Mouse (Mus musculus): Measurements from ENCODE around the gene Chst8. TPM values are rescaled to one million over a fixed set of nuclear protein-coding genes. Genes with fewer than 3 reads are reported as not detected.
A peak's percentile ranks its signal among the peaks of the same experiment; 100 is the strongest.

Chst8 gene
- polyA plus RNA-seq, 1 experiment from 2014 or later: 14.9 TPM

DNA sequence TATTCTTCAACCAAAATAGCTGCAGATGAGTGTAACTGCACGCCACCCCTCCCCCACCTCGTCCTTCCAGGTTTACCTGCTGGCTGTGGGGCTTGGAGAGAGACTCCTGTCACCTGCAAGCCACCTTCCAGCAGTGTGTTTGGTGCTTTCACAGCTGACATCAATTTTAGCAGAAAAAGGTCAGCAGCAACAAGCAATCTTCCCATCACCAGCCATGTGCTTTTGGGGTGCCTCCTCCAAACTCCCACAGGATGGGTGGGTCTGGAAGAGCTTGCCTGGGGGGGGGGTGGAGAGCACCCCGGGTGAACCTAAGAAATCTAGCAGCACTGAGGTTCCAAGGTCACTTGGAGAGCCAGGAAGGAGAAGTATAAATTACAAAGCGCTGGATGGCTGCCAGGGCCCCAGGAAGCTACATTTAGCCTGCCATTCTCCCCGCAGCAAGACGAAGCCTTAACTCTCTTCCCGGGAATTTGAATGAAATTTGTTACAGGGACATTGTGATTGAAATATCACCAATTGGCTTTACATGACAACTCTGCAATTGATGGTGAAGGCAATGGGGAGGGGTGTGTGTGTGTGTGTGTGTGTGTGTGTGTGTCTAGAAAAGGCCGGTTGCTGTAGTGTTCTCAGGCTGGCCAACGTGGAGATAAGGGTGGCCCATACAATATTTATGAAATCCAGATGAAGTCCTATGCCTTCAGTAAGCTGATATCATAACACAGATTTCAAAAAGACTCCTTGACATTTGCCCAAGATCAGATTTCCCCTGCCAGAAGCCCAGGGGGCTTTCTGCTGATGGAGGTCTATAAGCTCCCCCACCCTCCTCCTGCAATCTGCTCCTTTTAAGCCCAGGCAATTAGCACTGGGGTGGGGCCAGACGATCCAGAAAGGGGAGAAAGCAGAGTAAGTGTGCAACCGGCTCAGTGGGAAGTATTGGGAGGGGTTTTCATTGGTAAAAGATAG is 13.8 kb downstream of the Chst8 start:
- Histone ChIP-seq H3K9me3 (ENCODE audit: control insufficient read depth, low read length) (no peaks in the 10 kb centered on the region), H3K4me2 (ENCODE audit: low read length) (peak overlapping the region; percentile 27), H3K9ac (replicated peaks; ENCODE audit: low read length) (peak overlapping the region; percentile 29; the same call in 1 of the 2 replicates), H3K36me3 (ENCODE audit: control insufficient read depth, insufficient read depth, low read length) (no peaks in the 10 kb centered on the region), H3K27ac (replicated peaks; ENCODE audit: low read depth, low read length) (peak overlapping the region; percentile 72), H3K4me1 (ENCODE audit: control insufficient read depth, insufficient read depth, low read length) (peaks cover 31% of the 10 kb centered on the region), H3K4me3 (replicated peaks; ENCODE audit: low read depth, low read length) (no peak overlapping the region), H3K27me3 (ENCODE audit: control insufficient read depth, insufficient read depth, low read length) (no peaks in the 10 kb centered on the region)
- 10% methylated on average over 11 of the region's 11 CpGs for WGBS
- DNase-seq (peak; percentile 75), ATAC-seq (ENCODE audit: low FRiP score, low TSS enrichment) (peak; percentile 46; the same call in 1 of the 2 replicates)

DNA sequence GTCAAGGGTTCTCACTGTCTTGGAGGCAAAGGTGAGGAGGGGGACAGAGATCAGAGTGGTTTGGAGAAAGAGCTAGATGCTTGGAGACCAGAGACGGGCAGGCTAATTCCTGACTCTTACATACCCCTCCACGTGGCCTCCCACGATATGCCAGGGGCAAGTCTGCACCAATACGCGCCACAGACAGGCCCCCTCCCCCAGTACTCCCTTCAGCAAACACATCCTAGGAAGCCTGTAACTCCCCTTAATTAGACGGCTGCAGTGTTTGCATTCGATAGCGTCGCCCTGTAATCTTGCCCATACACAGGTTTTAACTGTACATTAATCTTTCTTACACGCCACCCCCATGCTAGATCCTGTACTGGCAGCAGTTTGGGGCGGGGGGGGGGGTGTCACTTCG is 14.5 kb downstream of the Chst8 start:
- Histone ChIP-seq H3K4me2 (ENCODE audit: low read length) (peak overlapping the region; percentile 27), H3K4me3 (replicated peaks; ENCODE audit: low read depth, low read length) (no peak overlapping the region), H3K4me1 (ENCODE audit: control insufficient read depth, insufficient read depth, low read length) (peaks cover 31% of the 10 kb centered on the region), H3K27me3 (ENCODE audit: control insufficient read depth, insufficient read depth, low read length) (no peaks in the 10 kb centered on the region), H3K36me3 (ENCODE audit: control insufficient read depth, insufficient read depth, low read length) (no peaks in the 10 kb centered on the region), H3K9me3 (ENCODE audit: control insufficient read depth, low read length) (no peaks in the 10 kb centered on the region), H3K9ac (replicated peaks; ENCODE audit: low read length) (peak overlapping the region; percentile 29), H3K27ac (replicated peaks; ENCODE audit: low read depth, low read length) (peak overlapping the region; percentile 72)
- ATAC-seq (ENCODE audit: low FRiP score, low TSS enrichment) (0 out of 2 replicates have a peak, but pooled peaks have one; percentile 48), DNase-seq (peak; percentile 55)
- 8% methylated on average over 12 of the region's 12 CpGs for WGBS

DNA sequence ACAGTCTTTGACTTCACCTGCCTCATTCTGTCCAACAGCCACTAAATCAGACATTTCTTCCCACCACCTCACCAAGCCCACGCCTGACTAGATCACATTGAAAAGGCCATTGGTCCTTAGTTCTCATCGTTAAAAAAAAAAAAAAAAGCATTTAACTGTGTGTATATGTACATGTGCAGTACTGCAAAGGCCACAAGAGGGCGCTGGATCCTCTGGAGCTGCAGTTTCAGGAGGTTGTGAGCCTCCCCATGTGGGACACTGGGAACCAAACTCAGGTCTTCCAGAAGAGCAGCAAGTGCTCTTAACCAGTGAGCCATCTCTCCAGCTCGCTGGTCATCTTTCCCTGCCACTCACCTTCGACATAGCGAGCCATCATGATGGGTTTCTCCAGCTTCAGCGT is 22.1 kb downstream of the Chst8 start:
- Histone ChIP-seq H3K36me3 (ENCODE audit: control insufficient read depth, insufficient read depth, low read length) (no peaks in the 10 kb centered on the region), H3K4me1 (ENCODE audit: control insufficient read depth, insufficient read depth, low read length) (no peaks in the 10 kb centered on the region), H3K4me3 (replicated peaks; ENCODE audit: low read depth, low read length) (no peak overlapping the region), H3K27ac (replicated peaks; ENCODE audit: low read depth, low read length) (no peak overlapping the region), H3K9me3 (ENCODE audit: control insufficient read depth, low read length) (no peaks in the 10 kb centered on the region), H3K4me2 (ENCODE audit: low read length) (no peak overlapping the region), H3K9ac (replicated peaks; ENCODE audit: low read length) (no peak overlapping the region), H3K27me3 (ENCODE audit: control insufficient read depth, insufficient read depth, low read length) (no peaks in the 10 kb centered on the region)
- DNase-seq (no peak), ATAC-seq (ENCODE audit: low FRiP score, low TSS enrichment) (no peak)
- 79% methylated on average over 7 of the region's 7 CpGs for WGBS

DNA sequence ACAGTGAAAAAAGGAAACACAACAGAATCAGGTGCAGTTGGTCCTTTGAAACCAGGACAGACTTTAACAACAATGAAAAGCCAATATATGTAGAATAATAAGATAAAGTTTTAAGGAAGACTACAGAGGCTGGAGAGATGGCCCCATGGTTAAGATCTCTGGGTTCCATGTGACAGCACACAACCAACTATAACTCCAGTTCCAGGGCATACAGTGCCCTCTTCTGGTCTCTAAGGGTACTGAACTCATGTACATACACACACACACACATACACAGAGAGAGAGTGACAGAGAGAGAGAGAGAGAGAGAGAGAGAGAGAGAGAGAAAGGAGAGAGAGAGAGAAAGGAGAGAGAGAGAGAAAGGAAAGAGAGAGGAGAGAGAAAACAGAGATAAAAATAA is 25.3 kb downstream of the Chst8 start:
- Histone ChIP-seq H3K27me3 (ENCODE audit: control insufficient read depth, insufficient read depth, low read length) (no peaks in the 10 kb centered on the region), H3K36me3 (ENCODE audit: control insufficient read depth, insufficient read depth, low read length) (no peaks in the 10 kb centered on the region), H3K9me3 (ENCODE audit: control insufficient read depth, low read length) (no peaks in the 10 kb centered on the region), H3K27ac (replicated peaks; ENCODE audit: low read depth, low read length) (no peak overlapping the region), H3K4me2 (ENCODE audit: low read length) (no peak overlapping the region), H3K4me3 (replicated peaks; ENCODE audit: low read depth, low read length) (no peak overlapping the region), H3K4me1 (ENCODE audit: control insufficient read depth, insufficient read depth, low read length) (0 out of 2 replicates have a peak, but pooled peaks cover 13% of the 10 kb centered on the region), H3K9ac (replicated peaks; ENCODE audit: low read length) (no peak overlapping the region)
- ATAC-seq (ENCODE audit: low FRiP score, low TSS enrichment) (no peak), DNase-seq (no peak)

DNA sequence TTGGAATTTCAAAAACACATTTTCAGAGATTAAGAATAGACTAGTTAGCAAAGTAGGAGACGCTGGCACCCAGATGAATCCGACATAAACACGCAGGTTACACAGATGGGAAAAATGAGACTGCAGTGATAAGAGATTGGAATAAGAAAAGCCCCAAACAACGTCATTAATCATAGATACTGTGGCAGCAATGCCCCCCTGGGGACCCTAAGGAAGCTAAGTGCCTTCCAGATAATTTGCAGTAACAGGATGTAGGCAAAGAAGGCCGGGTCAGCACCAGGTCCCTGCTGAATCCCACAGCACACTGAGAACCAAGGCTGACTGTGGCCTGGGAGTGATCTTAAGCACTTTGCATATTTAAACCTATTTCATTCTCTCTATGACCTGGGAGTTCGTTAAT is 27.5 kb downstream of the Chst8 start:
- no peak for ATAC-seq (ENCODE audit: low FRiP score, low TSS enrichment)
- Histone ChIP-seq H3K4me1 (ENCODE audit: control insufficient read depth, insufficient read depth, low read length) (0 out of 2 replicates have a peak, but pooled peaks cover 13% of the 10 kb centered on the region), H3K9ac (replicated peaks; ENCODE audit: low read length) (peak overlapping the region; percentile 20; the same call in 1 of the 2 replicates), H3K9me3 (ENCODE audit: control insufficient read depth, low read length) (no peaks in the 10 kb centered on the region), H3K4me2 (ENCODE audit: low read length) (no peak overlapping the region), H3K27ac (replicated peaks; ENCODE audit: low read depth, low read length) (no peak overlapping the region; the same call in 1 of the 2 replicates), H3K4me3 (replicated peaks; ENCODE audit: low read depth, low read length) (no peak overlapping the region), H3K36me3 (ENCODE audit: control insufficient read depth, insufficient read depth, low read length) (no peaks in the 10 kb centered on the region), H3K27me3 (ENCODE audit: control insufficient read depth, insufficient read depth, low read length) (no peaks in the 10 kb centered on the region)
- DNase-seq: no peak
- WGBS: 52% methylated on average over 6 of the region's 6 CpGs

DNA sequence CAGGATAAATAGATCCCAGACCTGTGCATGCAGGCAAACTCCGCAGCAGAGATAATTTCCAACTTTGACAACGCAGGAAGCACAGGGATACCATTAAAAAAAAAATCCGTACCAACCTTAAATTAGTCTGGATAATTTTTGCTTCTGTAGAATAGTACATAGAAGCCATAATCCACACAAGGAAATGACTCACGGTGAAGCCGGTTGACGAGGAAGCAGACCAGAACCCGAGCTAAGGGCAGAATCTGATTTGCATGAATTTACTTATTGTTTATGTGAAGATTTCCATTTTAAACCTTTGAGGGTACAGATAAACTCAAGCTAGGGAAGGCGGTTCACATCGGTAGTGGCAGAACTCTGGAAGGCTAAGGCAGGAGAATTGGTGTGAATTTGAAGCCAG is 28.0 kb downstream of the Chst8 start:
- ATAC-seq (ENCODE audit: low FRiP score, low TSS enrichment): no peak
- Histone ChIP-seq H3K27ac (replicated peaks; ENCODE audit: low read depth, low read length) (no peak overlapping the region; the same call in 1 of the 2 replicates), H3K4me3 (replicated peaks; ENCODE audit: low read depth, low read length) (no peak overlapping the region), H3K9ac (replicated peaks; ENCODE audit: low read length) (no peak overlapping the region), H3K9me3 (ENCODE audit: control insufficient read depth, low read length) (no peaks in the 10 kb centered on the region), H3K27me3 (ENCODE audit: control insufficient read depth, insufficient read depth, low read length) (no peaks in the 10 kb centered on the region), H3K36me3 (ENCODE audit: control insufficient read depth, insufficient read depth, low read length) (no peaks in the 10 kb centered on the region), H3K4me2 (ENCODE audit: low read length) (no peak overlapping the region), H3K4me1 (ENCODE audit: control insufficient read depth, insufficient read depth, low read length) (0 out of 2 replicates have a peak, but pooled peaks cover 13% of the 10 kb centered on the region)
- no peak for DNase-seq
- WGBS: 47% methylated on average over 9 of the region's 9 CpGs

DNA sequence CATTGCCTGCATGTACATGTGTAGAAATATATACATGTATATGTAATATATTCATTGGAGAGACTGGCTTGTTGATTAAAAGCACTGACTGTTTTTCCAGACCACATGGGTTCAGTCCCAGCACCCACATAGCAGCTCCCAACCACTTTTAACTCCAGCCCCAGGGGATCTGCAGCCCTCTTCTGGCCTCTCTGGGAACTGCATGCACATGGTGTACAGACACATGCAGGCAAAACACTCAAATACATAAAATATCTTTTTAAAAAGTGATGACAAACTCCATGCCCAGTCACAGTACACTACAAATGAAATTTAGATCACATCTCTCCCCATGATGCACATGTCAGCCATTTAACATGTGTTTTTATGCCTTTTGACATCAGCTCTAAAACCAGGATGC is 30.5 kb downstream of the Chst8 start:
- Histone ChIP-seq H3K9me3 (ENCODE audit: control insufficient read depth, low read length) (no peaks in the 10 kb centered on the region), H3K4me3 (replicated peaks; ENCODE audit: low read depth, low read length) (no peak overlapping the region), H3K27ac (replicated peaks; ENCODE audit: low read depth, low read length) (no peak overlapping the region), H3K27me3 (ENCODE audit: control insufficient read depth, insufficient read depth, low read length) (no peaks in the 10 kb centered on the region), H3K36me3 (ENCODE audit: control insufficient read depth, insufficient read depth, low read length) (no peaks in the 10 kb centered on the region), H3K4me2 (ENCODE audit: low read length) (no peak overlapping the region), H3K4me1 (ENCODE audit: control insufficient read depth, insufficient read depth, low read length) (peaks cover 13% of the 10 kb centered on the region; the same call in 1 of the 2 replicates), H3K9ac (replicated peaks; ENCODE audit: low read length) (no peak overlapping the region)
- no peak for ATAC-seq (ENCODE audit: low FRiP score, low TSS enrichment)
- no peak for DNase-seq

DNA sequence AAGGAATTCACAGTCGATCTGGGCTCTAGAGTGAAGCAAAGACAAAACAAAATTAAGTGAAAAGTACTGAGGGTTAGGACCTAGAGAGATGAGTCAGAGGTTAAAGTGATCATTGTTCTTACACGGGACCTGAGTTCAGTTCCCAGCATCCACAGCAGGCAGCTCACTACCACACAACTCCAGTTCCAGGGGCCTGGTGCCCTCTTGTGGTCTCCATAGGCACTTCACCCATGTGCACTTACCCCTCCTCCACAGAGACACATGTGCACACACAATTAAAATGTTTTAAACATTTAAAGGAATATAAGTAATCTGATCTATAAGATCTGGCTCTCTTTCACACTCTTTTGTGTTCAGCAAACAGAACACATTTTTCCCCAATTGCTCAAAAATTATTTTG is 31.3 kb downstream of the Chst8 start:
- 98% methylated on average over 2 of the region's 2 CpGs for WGBS
- Histone ChIP-seq H3K9me3 (ENCODE audit: control insufficient read depth, low read length) (no peaks in the 10 kb centered on the region), H3K4me3 (replicated peaks; ENCODE audit: low read depth, low read length) (no peak overlapping the region), H3K4me2 (ENCODE audit: low read length) (no peak overlapping the region), H3K4me1 (ENCODE audit: control insufficient read depth, insufficient read depth, low read length) (peaks cover 13% of the 10 kb centered on the region; the same call in 1 of the 2 replicates), H3K27me3 (ENCODE audit: control insufficient read depth, insufficient read depth, low read length) (no peaks in the 10 kb centered on the region), H3K27ac (replicated peaks; ENCODE audit: low read depth, low read length) (no peak overlapping the region), H3K36me3 (ENCODE audit: control insufficient read depth, insufficient read depth, low read length) (no peaks in the 10 kb centered on the region), H3K9ac (replicated peaks; ENCODE audit: low read length) (no peak overlapping the region)
- no peak for DNase-seq
- ATAC-seq (ENCODE audit: low FRiP score, low TSS enrichment): no peak

DNA sequence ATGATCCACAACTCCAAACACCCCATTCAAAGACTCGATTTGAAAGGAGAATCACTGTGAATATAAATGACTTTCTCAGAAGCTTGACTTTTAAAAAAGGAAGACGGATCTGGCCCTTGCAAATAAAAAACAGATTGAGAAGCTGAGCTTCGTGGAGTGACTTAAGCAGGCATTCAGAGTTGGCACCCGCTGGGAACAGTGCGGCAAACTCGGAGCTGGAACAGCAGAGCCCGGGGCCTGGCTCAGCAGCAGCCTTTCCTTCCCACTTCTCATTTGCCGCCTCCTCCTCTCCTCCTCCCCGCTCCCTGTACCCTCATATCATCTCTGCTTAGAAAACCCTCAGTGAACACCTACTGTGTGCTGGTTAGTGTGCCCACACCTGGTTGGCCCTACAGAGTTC is 34.1 kb downstream of the Chst8 start:
- Histone ChIP-seq H3K4me2 (ENCODE audit: low read length) (no peak overlapping the region), H3K36me3 (ENCODE audit: control insufficient read depth, insufficient read depth, low read length) (no peaks in the 10 kb centered on the region), H3K9ac (replicated peaks; ENCODE audit: low read length) (no peak overlapping the region), H3K9me3 (ENCODE audit: control insufficient read depth, low read length) (no peaks in the 10 kb centered on the region), H3K27ac (replicated peaks; ENCODE audit: low read depth, low read length) (no peak overlapping the region), H3K27me3 (ENCODE audit: control insufficient read depth, insufficient read depth, low read length) (no peaks in the 10 kb centered on the region), H3K4me1 (ENCODE audit: control insufficient read depth, insufficient read depth, low read length) (peaks cover 11% of the 10 kb centered on the region; the same call in 1 of the 2 replicates), H3K4me3 (replicated peaks; ENCODE audit: low read depth, low read length) (no peak overlapping the region)
- ATAC-seq (ENCODE audit: low FRiP score, low TSS enrichment) (0 out of 2 replicates have a peak, but pooled peaks have one; percentile 13), DNase-seq (peak; percentile 62)
- WGBS: 11% methylated on average over 9 of the region's 9 CpGs
